Mouse (Mus musculus) C3H10T1/2 (cell line): ENCODE results near the gene Psme3. TPM values are rescaled to one million over a fixed set of nuclear protein-coding genes. Genes with fewer than 3 reads are reported as not detected.

Experiments used
- polyA plus RNA-seq, 2 experiments: library from polyadenylated mRNA; unstranded; fragments of >200 nt; fragmentation: generic; extraction: Trizol; gene quantifications; one replicate each; pipeline ENCODE4 v1.2.1; 2012; ENCODE audit warnings: missing spikeins in 2 of 2

Psme3 gene
- polyA plus RNA-seq, result 10 to 100 TPM; 40.8 to 46.7 TPM

GRCm38 (mm10) chr11:101315665-101316500 lies at the start of gene Psme3:
Psme3 (plus strand) TSS chr11:101316213.

GRCm38 (mm10) chr11:101278223-101279192 lies 37.5 kb upstream of the Psme3 start, which contains the start of the genes Cntd1 and Coa3:
Cntd1 (plus strand) TSS chr11:101279012.
Coa3 (minus strand) TSS chr11:101279114.

GRCm38 (mm10) chr11:101302004-101302798 lies 13.8 kb upstream of the Psme3 start, which contains the start of gene Becn1:
Becn1 (minus strand) TSS chr11:101302286.

GRCm38 (mm10) chr11:101324763-101325162 lies 8.8 kb downstream of the Psme3 start, which contains the start of gene Aoc2:
Aoc2 (plus strand) TSS chr11:101325063.

GRCm38 (mm10) chr11:101330371-101330924 lies 14.4 kb downstream of the Psme3 start, which contains the start of gene Aoc3:
Aoc3 (plus strand) TSS chr11:101330605.

GRCm38 (mm10) chr11:101367326-101367935 lies 51.4 kb downstream of the Psme3 start, which contains the start of gene G6pc:
G6pc (plus strand) TSS chr11:101367561.

Other genes with a start within 250 kb of the Psme3 start
- 10 to 100 TPM; 21.6 to 69.1 TPM for gene Naglu, start 246.2 kb upstream of the Psme3 start, polyA plus RNA-seq
- gene Hsd17b1, start 237.8 kb upstream of the Psme3 start, polyA plus RNA-seq, result under 1 TPM; 0.02 to 0.50 TPM
- 10 to 100 TPM; 24.7 to 42.6 TPM for gene Coasy, start 233.6 kb upstream of the Psme3 start, polyA plus RNA-seq
- 10 to 100 TPM; 23.4 to 30.0 TPM for gene Mlx, start 228.9 kb upstream of the Psme3 start, polyA plus RNA-seq
- gene Psmc3ip, start 220.8 kb upstream of the Psme3 start, polyA plus RNA-seq, result 10 to 100 TPM; 10.9 to 17.0 TPM
- 10 to 100 TPM; 18.5 to 57.2 TPM for gene Retreg3, start 196.3 kb upstream of the Psme3 start, polyA plus RNA-seq
- gene Tubg1, start 196.3 kb upstream of the Psme3 start, polyA plus RNA-seq, result 100 to 1,000 TPM in 1 of 2 experiments, 10 to 100 TPM in 1; 79.8 to 132 TPM
- under 1 TPM; 0.08 to 0.42 TPM for gene Tubg2, start 160.3 kb upstream of the Psme3 start, polyA plus RNA-seq
- gene Cntnap1, start 145.7 kb upstream of the Psme3 start, polyA plus RNA-seq, result 1 to 10 TPM in 1 of 2 experiments, under 1 TPM in 1; 0.25 to 4.2 TPM
- gene Plekhh3, start 144.9 kb upstream of the Psme3 start, polyA plus RNA-seq, result 10 to 100 TPM; 19.4 to 50.6 TPM
- gene Ccr10, start 140.8 kb upstream of the Psme3 start, polyA plus RNA-seq, result 1 to 10 TPM in 1 of 2 experiments, under 1 TPM in 1; 0.15 to 1.9 TPM
- gene Ezh1, start 89.8 kb upstream of the Psme3 start, polyA plus RNA-seq, result 10 to 100 TPM in 1 of 2 experiments, 1 to 10 TPM in 1; 2.5 to 59.5 TPM
- 10 to 100 TPM in 1 of 2 experiments, under 1 TPM in 1; 0.06 to 11.4 TPM for gene Ramp2, start 70.2 kb upstream of the Psme3 start, polyA plus RNA-seq
- 100 to 1,000 TPM; 160 to 255 TPM for gene Vps25, start 62.5 kb upstream of the Psme3 start, polyA plus RNA-seq
- 10 to 100 TPM in 1 of 2 experiments, under 1 TPM in 1; 0.75 to 15.8 TPM for gene Wnk4, start 55.6 kb upstream of the Psme3 start, polyA plus RNA-seq
- under 1 TPM in 1 of 2 experiments, not detected in 1; 0.31 TPM for gene Cntd1, start 37.2 kb upstream of the Psme3 start, polyA plus RNA-seq
- gene Coa3, start 37.1 kb upstream of the Psme3 start, polyA plus RNA-seq, result 100 to 1,000 TPM; 129 to 135 TPM
- 100 to 1,000 TPM in 1 of 2 experiments, 10 to 100 TPM in 1; 26.7 to 146 TPM for gene Becn1, start 13.9 kb upstream of the Psme3 start, polyA plus RNA-seq
- gene Aoc2, start 8.8 kb downstream of the Psme3 start, polyA plus RNA-seq, result 1 to 10 TPM in 1 of 2 experiments, under 1 TPM in 1; 0.28 to 2.7 TPM
- gene Aoc3, start 14.4 kb downstream of the Psme3 start, polyA plus RNA-seq, result 10 to 100 TPM in 1 of 2 experiments, under 1 TPM in 1; 0.39 to 37.3 TPM
- not detected for gene G6pc, start 51.3 kb downstream of the Psme3 start, polyA plus RNA-seq
- 100 to 1,000 TPM in 1 of 2 experiments, 10 to 100 TPM in 1; 55.6 to 118 TPM for gene Aarsd1, start 101.4 kb downstream of the Psme3 start, polyA plus RNA-seq
- 10 to 100 TPM in 1 of 2 experiments, 1 to 10 TPM in 1; 6.0 to 10.4 TPM for gene Gm27029, start 108.6 kb downstream of the Psme3 start, polyA plus RNA-seq
- gene Rundc1, start 108.9 kb downstream of the Psme3 start, polyA plus RNA-seq, result 10 to 100 TPM in 1 of 2 experiments, 1 to 10 TPM in 1; 7.1 to 24.8 TPM
- gene Ptges3l, start 109.1 kb downstream of the Psme3 start, polyA plus RNA-seq, result 10 to 100 TPM in 1 of 2 experiments, 1 to 10 TPM in 1; 8.2 to 25.9 TPM
- gene Rpl27, start 126.1 kb downstream of the Psme3 start, polyA plus RNA-seq, result 1,000 to 10,000 TPM; 3,424 to 4,212 TPM
- 10 to 100 TPM; 38.1 to 78.1 TPM for gene Ifi35, start 132.2 kb downstream of the Psme3 start, polyA plus RNA-seq
- gene Rnd2, start 148.8 kb downstream of the Psme3 start, polyA plus RNA-seq, result 10 to 100 TPM; 41.4 to 62.3 TPM
- gene Vat1, start 150.0 kb downstream of the Psme3 start, polyA plus RNA-seq, result 100 to 1,000 TPM; 270 to 433 TPM
- gene Brca1, start 235.7 kb downstream of the Psme3 start, polyA plus RNA-seq, result 1 to 10 TPM in 1 of 2 experiments, under 1 TPM in 1; 0.53 to 2.7 TPM
- gene Nbr1, start 235.9 kb downstream of the Psme3 start, polyA plus RNA-seq, result 10 to 100 TPM in 1 of 2 experiments, 1 to 10 TPM in 1; 3.3 to 49.8 TPM